Mouse (Mus musculus) myocyte (in vitro differentiated cells): ENCODE results near the gene Med13l. TPM values are rescaled to one million over a fixed set of nuclear protein-coding genes. Genes with fewer than 3 reads are reported as not detected.
A peak's percentile ranks its signal among the peaks of the same experiment; 100 is the strongest.

Experiments
- H3K27me3 ChIP-seq: one replicate; pipeline ENCODE4 v1.6.1; 2011; ENCODE audit not compliant: control insufficient read depth, insufficient read depth, insufficient read length
- H3K36me3 ChIP-seq: one replicate; pipeline ENCODE4 v1.6.1; 2011; ENCODE audit not compliant: control insufficient read depth, insufficient read depth
- H3K4me2 ChIP-seq: one replicate; pipeline ENCODE4 v1.6.1; 2011; ENCODE audit warnings: low read depth, control low read depth
- H3K4me3 ChIP-seq: one replicate; pipeline ENCODE4 v1.5.1; 2011; ENCODE audit warnings: mild to moderate bottlenecking, control low read depth, moderate library complexity
- H3K79me2 ChIP-seq: one replicate; pipeline ENCODE4 v1.6.1; 2011; ENCODE audit not compliant: control insufficient read depth, insufficient read depth
- H3ac ChIP-seq: one replicate; pipeline ENCODE4 v1.6.1; 2011; ENCODE audit not compliant: control insufficient read depth, insufficient read length
- CEBPB ChIP-seq: IDR thresholded peaks from 2 replicates; pipeline ENCODE4 v1.6.1; 2011; ENCODE audit warnings: mild to moderate bottlenecking, moderate library complexity; ENCODE audit not compliant: poor library complexity, insufficient read depth, severe bottlenecking
- E2F4 ChIP-seq: IDR thresholded peaks from one replicate; pipeline ENCODE4 v1.6.1; 2011; ENCODE audit warnings: mild to moderate bottlenecking, control low read depth, moderate library complexity; ENCODE audit not compliant: insufficient read depth
- MAX ChIP-seq: IDR thresholded peaks from one replicate; pipeline ENCODE4 v1.6.1; 2011; ENCODE audit warnings: low read depth, mild to moderate bottlenecking, control low read depth
- MYOD1 ChIP-seq, 3 experiments: IDR thresholded peaks; one replicate each; pipeline ENCODE4 v1.6.1; 2011; ENCODE audit warnings: control low read depth in 2 of 3, low read depth in 2 of 3, mild to moderate bottlenecking in 2 of 3, moderate library complexity in 1 of 3; ENCODE audit not compliant: insufficient read length in 2 of 3, control insufficient read depth in 1 of 3
- MYOG ChIP-seq, 3 experiments: IDR thresholded peaks; one replicate each; pipeline ENCODE4 v1.6.1; 2011; ENCODE audit warnings: control low read depth in 2 of 3, low read depth in 2 of 3, mild to moderate bottlenecking in 2 of 3; ENCODE audit not compliant: insufficient read length in 2 of 3, control insufficient read depth in 1 of 3, insufficient read depth in 1 of 3
- POLR2A ChIP-seq: IDR thresholded peaks from one replicate; pipeline ENCODE4 v1.6.1; 2011; ENCODE audit warnings: low read depth, mild to moderate bottlenecking, control low read depth, moderate library complexity; ENCODE audit not compliant: insufficient read length
- POLR2AphosphoS2 ChIP-seq: IDR thresholded peaks from one replicate; pipeline ENCODE4 v1.6.1; 2011; ENCODE audit warnings: low read depth, control low read depth; ENCODE audit not compliant: insufficient read length
- REST ChIP-seq: IDR thresholded peaks from one replicate; pipeline ENCODE4 v1.6.1; 2011; ENCODE audit warnings: mild to moderate bottlenecking, control low read depth, moderate library complexity; ENCODE audit not compliant: insufficient read depth, insufficient read length
- SRF ChIP-seq: IDR thresholded peaks from one replicate; pipeline ENCODE4 v1.6.1; 2011; ENCODE audit warnings: low read depth; ENCODE audit not compliant: control insufficient read depth, insufficient read length
- TCF12 ChIP-seq: IDR thresholded peaks from one replicate; pipeline ENCODE4 v1.6.1; 2011; ENCODE audit warnings: mild to moderate bottlenecking, control low read depth; ENCODE audit not compliant: poor library complexity, insufficient read depth, severe bottlenecking
- TCF3 ChIP-seq: IDR thresholded peaks from one replicate; pipeline ENCODE4 v1.6.1; 2011; ENCODE audit warnings: low read depth, control low read depth; ENCODE audit not compliant: insufficient read length
- USF1 ChIP-seq: IDR thresholded peaks from one replicate; pipeline ENCODE4 v1.6.1; 2011; ENCODE audit warnings: low read depth, mild to moderate bottlenecking, control low read depth, moderate library complexity
- polyA plus RNA-seq: library from polyadenylated mRNA; unstranded; fragments of >200 nt; fragmentation: generic; extraction: Trizol; gene quantifications from one replicate; pipeline ENCODE4 v1.2.1, GENCODE M21; 2012; ENCODE audit warnings: missing spikeins

The Med13l gene
- polyA plus RNA-seq, 1 experiment = 7.4 TPM

GRCm38 (mm10) chr5:118632346-118632745 lies 71.9 kb downstream of the Med13l start:
- TF ChIP-seq SRF (no peak), MYOD1 (IDR thresholded peaks at IDR 0.05; ENCODE audit: control insufficient read depth in 1 of 3, insufficient read length in 2 of 3, low read depth in 2 of 3) (no peak), MAX (no peak), E2F4 (no peak), TCF3 (no peak), REST (no peak), POLR2AphosphoS2 (no peak), POLR2A (no peak), MYOG (IDR thresholded peaks at IDR 0.05; ENCODE audit: control insufficient read depth in 1 of 3, insufficient read depth in 1 of 3, insufficient read length in 2 of 3, low read depth in 2 of 3) (no peak), TCF12 (no peak), USF1 (no peak), CEBPB (no peak)
- Histone ChIP-seq H3ac (no peak overlapping the region), H3K4me2 (peak overlapping the region; percentile 53), H3K79me2 (peaks cover 70% of the 10 kb centered on the region), H3K36me3 (no peaks in the 10 kb centered on the region), H3K27me3 (no peaks in the 10 kb centered on the region), H3K4me3 (no peak overlapping the region)

GRCm38 (mm10) chr5:118633106-118633505 lies 72.6 kb downstream of the Med13l start:
- H3ac ChIP-seq = no peak overlapping the region
- H3K79me2 ChIP-seq = peaks cover 70% of the 10 kb centered on the region
- no peak overlapping the region for H3K4me3 ChIP-seq
- H3K4me2 ChIP-seq = peak overlapping the region; percentile 53
- TF ChIP-seq MAX (no peak), TCF3 (no peak), E2F4 (no peak)
- no peaks in the 10 kb centered on the region for H3K27me3 ChIP-seq
- H3K36me3 ChIP-seq = no peaks in the 10 kb centered on the region

GRCm38 (mm10) chr5:118635476-118636187 lies 75.2 kb downstream of the Med13l start:
- H3K4me2 ChIP-seq = no peak overlapping the region
- no peak for TF ChIP-seq SRF
- TF ChIP-seq POLR2AphosphoS2 = no peak
- TF ChIP-seq CEBPB = no peak
- no peak overlapping the region for H3K4me3 ChIP-seq
- no peak overlapping the region for H3ac ChIP-seq
- H3K27me3 ChIP-seq = no peaks in the 10 kb centered on the region
- no peaks in the 10 kb centered on the region for H3K36me3 ChIP-seq
- H3K79me2 ChIP-seq = peaks cover 69% of the 10 kb centered on the region

- Histone ChIP-seq H3K4me3 (no peak overlapping the region), H3K36me3 (no peaks in the 10 kb centered on the region), H3ac (no peak overlapping the region), H3K4me2 (no peak overlapping the region), H3K27me3 (no peaks in the 10 kb centered on the region), H3K79me2 (peaks cover 73% of the 10 kb centered on the region)
- TF ChIP-seq POLR2AphosphoS2 = no peak
- 0 out of 2 replicates have a peak, but pooled peaks have one; percentile 16 for TF ChIP-seq CEBPB
Observed at GRCm38 (mm10) chr5:118636399-118637369, 76.2 kb downstream of the Med13l start.

DNA sequence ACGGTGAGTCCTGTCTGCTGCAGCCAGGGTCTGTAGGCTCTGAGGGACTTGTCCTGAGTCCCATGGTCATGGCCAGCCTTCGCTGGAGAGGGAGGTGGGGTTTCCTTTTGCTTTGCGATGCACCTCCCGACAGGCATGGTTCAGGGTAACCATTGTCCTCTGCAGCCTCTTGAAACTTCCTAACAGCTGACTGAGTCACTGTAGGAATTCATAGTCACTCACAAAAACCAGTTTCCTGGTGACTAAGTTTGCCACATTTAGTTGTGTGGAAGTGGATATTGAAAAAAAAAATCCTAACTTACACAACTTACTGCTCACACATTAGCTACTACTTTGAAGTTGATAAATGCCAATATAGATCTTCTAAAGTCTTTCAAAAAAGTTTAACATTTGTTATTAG lies 77.5 kb downstream of the Med13l start:
- no peaks in the 10 kb centered on the region for H3K27me3 ChIP-seq
- no peak for TF ChIP-seq E2F4
- TF ChIP-seq MYOD1 (IDR thresholded peaks at IDR 0.05; ENCODE audit: control insufficient read depth in 1 of 3, insufficient read length in 2 of 3, low read depth in 2 of 3) = peak in 1 of 3 experiments; percentile 26
- H3K36me3 ChIP-seq = no peaks in the 10 kb centered on the region
- no peak overlapping the region for H3K4me3 ChIP-seq
- H3ac ChIP-seq = no peak overlapping the region
- peaks cover 76% of the 10 kb centered on the region for H3K79me2 ChIP-seq
- peak overlapping the region; percentile 55 for H3K4me2 ChIP-seq
